Mouse (Mus musculus) liver, postnatal 0 days (tissue): Measurements from ENCODE around the gene Gimap8. TPM values are rescaled to one million over a fixed set of nuclear protein-coding genes. Genes with fewer than 3 reads are reported as not detected.
A peak's percentile ranks its signal among the peaks of the same experiment; 100 is the strongest.

Experiments used
- ATAC-seq: fragments of 200-750 bp; cut with Nextera tagmentation; 2 replicates; pipeline ENCODE4 v1.8.0; 2017; ENCODE audit warnings: mild to moderate bottlenecking, moderate library complexity
- DNase-seq: peaks from one replicate; pipeline ENCODE4 v3.0.0-alpha.2; 2016
- H3K27ac ChIP-seq: fragments of 300-500 bp; sonication (generic); 2 replicates; pipeline ENCODE4 v1.5.1; 2014; ENCODE audit warnings: antibody characterized with exemption, moderate library complexity, mild to moderate bottlenecking, low read depth
- H3K27me3 ChIP-seq: fragments of 300-500 bp; sonication (generic); 2 replicates; pipeline ENCODE4 v1.6.1; 2014; ENCODE audit warnings: low read length, control low read depth, mixed read lengths; ENCODE audit not compliant: insufficient read depth
- H3K36me3 ChIP-seq: fragments of 300-500 bp; sonication (generic); replicated peaks from 2 replicates; pipeline ENCODE4 v1.6.1; 2014; ENCODE audit warnings: mild to moderate bottlenecking, control low read depth, low read length, moderate library complexity, mixed read lengths; ENCODE audit not compliant: insufficient read depth
- H3K4me1 ChIP-seq: fragments of 300-500 bp; sonication (generic); 2 replicates; pipeline ENCODE4 v1.6.1; 2014; ENCODE audit warnings: antibody characterized with exemption, mild to moderate bottlenecking, control low read depth; ENCODE audit not compliant: insufficient read depth
- H3K4me2 ChIP-seq: fragments of 300-500 bp; sonication (generic); 2 replicates; pipeline ENCODE4 v1.6.1; 2014; ENCODE audit warnings: low read depth, mild to moderate bottlenecking, low read length, moderate library complexity, mixed read lengths
- H3K4me3 ChIP-seq: fragments of 300-500 bp; sonication (generic); 2 replicates; pipeline ENCODE4 v1.5.1; 2014; ENCODE audit warnings: low read depth, low read length
- H3K9ac ChIP-seq: fragments of 300-500 bp; sonication (generic); replicated peaks from 2 replicates; pipeline ENCODE4 v1.6.1; 2014; ENCODE audit warnings: mild to moderate bottlenecking, moderate library complexity
- H3K9me3 ChIP-seq: fragments of 300-500 bp; sonication (generic); 2 replicates; pipeline ENCODE4 v1.6.1; 2016; ENCODE audit warnings: mild to moderate bottlenecking, control low read depth, low read length, mixed read lengths
- CTCF ChIP-seq: sonication (generic); IDR thresholded peaks from 2 replicates; pipeline ENCODE4 v1.5.1; 2016; ENCODE audit warnings: antibody characterized with exemption, low read depth
- EP300 ChIP-seq: IDR thresholded peaks from 2 replicates; pipeline ENCODE4 v1.6.1; 2016; ENCODE audit warnings: antibody characterized with exemption, low read depth, mild to moderate bottlenecking
- WGBS: fragments of 180-500 bp; shearing (Covaris S2); extraction: QIAGEN DNeasy Blood & Tissue Kit; methylation state at CpG from one replicate; pipeline ENCODE4 v1.1.7; 2014; ENCODE audit not compliant: insufficient replicate concordance; 5-methylcytosine and 5-hydroxymethylcytosine counted together
- polyA plus RNA-seq: library from polyadenylated mRNA; unstranded; fragments of >200 nt; fragmentation: Nextera tagmentation; extraction: Ambion mirVana; gene quantifications from 2 replicates; pipeline ENCODE4 v1.2.1, GENCODE M21; 2015

The Gimap8 gene
- polyA plus RNA-seq, 1 experiment from 2014 or later = 1.1 TPM

- WGBS = 69% methylated on average over 6 of the region's 6 CpGs
- Histone ChIP-seq H3K9me3 (no peaks in the 10 kb centered on the region), H3K4me3 (no peak overlapping the region), H3K27me3 (no peaks in the 10 kb centered on the region), H3K27ac (no peak overlapping the region), H3K4me1 (no peaks in the 10 kb centered on the region), H3K36me3 (no peaks in the 10 kb centered on the region), H3K9ac (no peak overlapping the region), H3K4me2 (no peak overlapping the region)
- TF ChIP-seq EP300 = no peak
- TF ChIP-seq CTCF = no peak
- ATAC-seq = no peak
- peak; percentile 9 for DNase-seq
Observed at GRCm38 (mm10) chr6:48692962-48693361, 45.9 kb downstream of the Gimap8 start.

GRCm38 (mm10) chr6:48696830-48697554, 50.0 kb downstream of the Gimap8 start:
- Histone ChIP-seq H3K9me3 (no peaks in the 10 kb centered on the region), H3K9ac (no peak overlapping the region), H3K27me3 (no peaks in the 10 kb centered on the region), H3K4me3 (no peak overlapping the region), H3K36me3 (no peaks in the 10 kb centered on the region), H3K4me1 (peaks cover 14% of the 10 kb centered on the region; the same call in 1 of the 2 replicates), H3K4me2 (no peak overlapping the region), H3K27ac (peak overlapping the region; percentile 24; the same call in 1 of the 2 replicates)
- DNase-seq (peak; percentile 4), ATAC-seq (no peak)
- TF ChIP-seq CTCF = no peak
- TF ChIP-seq EP300 = no peak
- WGBS = 83% methylated on average over 4 of the region's 4 CpGs

GRCm38 (mm10) chr6:48697555-48697930, 50.5 kb downstream of the Gimap8 start:
- H3K27me3 ChIP-seq = no peaks in the 10 kb centered on the region
- no peaks in the 10 kb centered on the region for H3K36me3 ChIP-seq
- TF ChIP-seq EP300 = no peak
- TF ChIP-seq CTCF = no peak
- H3K4me2 ChIP-seq = no peak overlapping the region
- H3K9me3 ChIP-seq = no peaks in the 10 kb centered on the region
- no peak overlapping the region for H3K9ac ChIP-seq
- H3K4me3 ChIP-seq = no peak overlapping the region
- WGBS = 57% methylated on average over 1 of the region's 1 CpGs
- DNase-seq (no peak), ATAC-seq (no peak)
- H3K27ac ChIP-seq = peak overlapping the region; percentile 24; the same call in 1 of the 2 replicates
- peaks cover 14% of the 10 kb centered on the region; the same call in 1 of the 2 replicates for H3K4me1 ChIP-seq

DNA sequence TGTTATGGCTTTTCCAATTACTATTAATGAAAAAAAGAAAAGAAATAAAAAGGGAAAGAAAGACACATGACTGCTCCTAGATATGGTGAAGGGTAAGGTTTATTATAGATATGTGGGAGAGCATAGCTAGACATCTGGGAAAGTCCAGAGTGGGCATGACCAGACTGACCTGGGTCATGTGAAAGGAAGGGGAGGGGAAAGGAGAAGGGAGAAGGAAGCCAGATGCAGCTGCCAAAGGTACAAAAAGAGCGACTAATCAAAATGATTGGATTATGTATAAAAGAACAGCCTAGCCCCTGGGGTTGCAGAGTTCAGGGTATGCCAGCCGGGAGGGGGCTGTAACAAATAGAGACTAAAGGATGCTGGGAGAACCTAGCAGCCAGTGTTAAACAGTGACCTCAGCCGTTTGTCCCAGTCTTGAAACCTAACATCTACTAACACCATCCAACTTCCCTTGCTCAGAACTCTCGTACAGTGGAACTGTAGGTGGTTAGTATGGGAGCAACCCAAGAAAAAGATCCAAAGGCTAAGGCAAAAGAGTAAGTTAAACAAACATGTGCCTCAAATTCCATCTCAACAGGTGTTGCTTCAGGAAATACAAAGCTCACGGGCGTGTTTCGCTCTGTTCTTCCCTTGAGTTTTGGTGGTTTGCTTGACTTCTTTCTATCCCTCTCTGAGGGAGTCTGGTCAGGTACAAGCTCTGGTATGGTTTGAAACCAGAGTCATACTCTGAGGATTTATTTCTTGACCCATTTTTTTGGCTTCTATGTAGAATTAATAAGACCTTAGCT, 51.2 kb downstream of the Gimap8 start:
- H3K9me3 ChIP-seq = no peaks in the 10 kb centered on the region
- H3K27ac ChIP-seq = 0 out of 2 replicates have a peak overlapping the region, but pooled peaks have one; percentile 55
- DNase-seq (peak; percentile 9), ATAC-seq (no peak)
- H3K36me3 ChIP-seq = no peaks in the 10 kb centered on the region
- WGBS = 48% methylated on average over 7 of the region's 7 CpGs
- H3K9ac ChIP-seq = no peak overlapping the region
- H3K4me1 ChIP-seq = peaks cover 14% of the 10 kb centered on the region; the same call in 1 of the 2 replicates
- no peak overlapping the region for H3K4me3 ChIP-seq
- TF ChIP-seq CTCF = no peak
- TF ChIP-seq EP300 = no peak
- no peak overlapping the region for H3K4me2 ChIP-seq
- no peaks in the 10 kb centered on the region for H3K27me3 ChIP-seq

DNA sequence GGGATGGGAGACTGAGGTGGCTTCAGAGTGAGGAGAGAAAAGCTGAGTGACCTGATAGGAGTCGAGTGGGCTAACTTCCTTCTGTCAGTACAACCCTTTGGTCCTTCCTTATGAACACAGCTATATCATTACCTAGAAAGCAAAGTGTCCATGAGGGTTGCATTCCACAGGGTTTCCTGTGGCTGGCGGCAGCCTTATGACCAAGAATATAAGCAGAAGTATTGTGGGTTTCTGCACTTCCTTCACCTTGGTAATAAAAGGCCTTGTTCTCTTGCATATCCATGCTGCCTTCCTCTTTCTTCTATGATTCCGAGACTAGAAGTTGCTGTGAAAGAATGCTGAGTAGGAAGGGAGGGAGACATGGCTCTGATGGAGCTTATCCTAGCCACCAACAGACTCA, 51.9 kb downstream of the Gimap8 start:
- WGBS = 34% methylated on average over 3 of the region's 3 CpGs
- peaks cover 14% of the 10 kb centered on the region; the same call in 1 of the 2 replicates for H3K4me1 ChIP-seq
- ATAC-seq = no peak
- TF ChIP-seq CTCF (no peak), EP300 (no peak)
- H3K9ac ChIP-seq = no peak overlapping the region
- H3K36me3 ChIP-seq = no peaks in the 10 kb centered on the region
- H3K9me3 ChIP-seq = no peaks in the 10 kb centered on the region
- no peaks in the 10 kb centered on the region for H3K27me3 ChIP-seq
- DNase-seq = peak; percentile 11
- no peak overlapping the region for H3K4me3 ChIP-seq
- H3K4me2 ChIP-seq = no peak overlapping the region
- H3K27ac ChIP-seq = peak overlapping the region; percentile 55
